Mouse (Mus musculus) retina, postnatal 7 days (tissue): ENCODE data around the gene Dhrs7c.
A peak's percentile ranks its signal among the peaks of the same experiment; 100 is the strongest.

Experiments used
- DNase-seq: peaks from one replicate; pipeline ENCODE4 v3.0.0-alpha.2; 2012; ENCODE audit warnings: low read depth, low spot score

The Dhrs7c gene

DNA sequence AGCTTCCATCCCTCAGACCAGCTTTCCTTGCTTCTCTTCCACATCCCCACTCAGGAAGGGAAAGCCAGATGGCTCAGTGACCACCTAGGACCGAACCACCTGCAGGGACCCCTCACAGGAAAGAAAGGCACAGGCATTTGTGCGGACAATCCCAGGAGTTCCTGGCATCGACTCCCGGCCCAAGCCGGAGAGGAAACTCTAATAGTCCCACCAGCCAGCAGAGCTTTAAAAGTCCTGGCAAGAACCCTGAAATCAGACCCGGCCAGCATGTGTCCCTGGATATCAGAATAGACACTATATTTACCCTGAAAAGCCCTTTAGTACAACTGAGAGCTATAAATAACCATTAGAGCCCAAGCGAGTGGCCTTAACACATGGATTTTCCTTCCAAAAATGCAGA lies at the start of gene Dhrs7c:
TSS of gene Dhrs7c (plus strand) at position 257 of the 400 bp plus-strand sequence.
- DNase-seq: no peak

DNA sequence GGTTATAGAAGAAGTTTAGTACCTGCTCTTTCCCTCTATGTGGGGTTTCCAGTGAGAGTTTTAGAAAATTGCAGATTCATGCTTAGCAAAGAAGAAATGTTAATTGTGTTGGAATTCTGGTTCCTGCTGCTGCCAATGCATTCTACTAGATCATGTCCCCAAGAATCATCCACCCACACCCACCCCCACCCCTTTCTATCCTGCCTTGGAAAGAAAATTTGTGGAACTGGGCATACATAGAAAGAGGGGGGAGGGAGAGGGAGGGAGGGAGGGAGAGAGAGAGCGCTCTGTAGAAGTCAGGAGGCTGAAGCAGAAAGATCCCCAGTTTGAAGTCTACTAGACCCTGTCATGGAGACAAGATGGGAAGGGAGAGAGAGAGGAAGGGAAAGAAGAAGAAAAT lies 41.7 kb upstream of the Dhrs7c start:
- DNase-seq: no peak

DNA sequence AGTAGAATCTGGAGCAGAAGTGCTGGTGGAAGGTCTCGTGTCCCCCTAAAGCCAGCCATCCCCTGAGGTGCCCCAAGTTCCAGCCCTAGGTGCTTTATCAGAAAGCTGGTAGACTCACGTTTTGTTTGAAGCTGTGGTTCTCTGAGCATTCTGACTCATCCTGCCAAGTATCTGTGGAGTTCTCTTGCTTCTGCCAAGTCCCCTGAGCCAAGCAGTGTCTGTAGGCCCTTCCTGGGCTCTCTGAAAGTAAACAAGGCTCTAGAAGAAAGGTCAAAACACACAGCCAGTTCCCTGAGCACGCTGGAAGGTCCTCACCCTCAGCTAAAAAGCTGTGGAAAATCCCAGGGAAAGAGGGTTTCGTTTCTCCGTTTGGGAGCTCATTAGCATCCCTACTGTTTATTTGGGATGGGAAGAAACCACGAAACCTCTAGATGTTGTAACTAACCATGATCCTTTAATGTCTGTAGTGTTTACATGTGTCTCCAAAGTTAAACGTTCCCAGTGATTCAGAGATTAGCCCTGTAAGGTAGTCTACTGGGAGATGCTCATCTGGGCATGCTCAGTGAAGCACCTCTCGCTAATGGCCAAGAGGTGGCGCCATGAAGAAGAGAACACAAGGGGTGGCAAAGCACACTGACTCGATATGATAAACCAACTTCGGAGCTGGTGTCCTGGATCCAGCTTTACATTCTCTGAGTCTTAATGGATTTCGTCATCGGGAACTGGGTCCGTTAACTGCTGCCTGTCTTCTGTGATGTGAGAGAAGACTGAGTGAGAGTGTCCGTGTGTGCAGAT lies 40.4 kb upstream of the Dhrs7c start:
- no peak for DNase-seq

DNA sequence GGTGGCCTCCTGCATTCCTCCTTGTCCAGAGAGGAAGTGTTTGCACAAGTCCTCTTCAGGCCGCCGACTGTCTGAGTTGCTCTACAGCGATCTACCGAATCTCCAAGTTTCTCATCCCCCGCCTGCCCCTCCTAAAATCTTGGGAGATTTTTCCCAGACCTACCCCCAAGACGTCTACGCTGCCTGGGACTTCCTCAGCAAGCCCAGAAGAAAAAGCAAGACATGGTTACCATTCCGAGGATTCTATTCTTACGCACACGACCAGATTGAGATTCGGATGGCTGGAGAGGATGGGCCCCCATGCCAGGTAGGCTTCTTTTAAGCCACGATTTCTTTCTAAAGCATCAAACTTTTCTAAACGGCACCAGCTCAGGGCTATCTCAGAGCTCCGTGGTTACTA lies 26.9 kb upstream of the Dhrs7c start, which contains the start of gene Glp2r:
TSS of gene Glp2r (minus strand) at position 101 of the 400 bp plus-strand sequence.
- no peak for DNase-seq

DNA sequence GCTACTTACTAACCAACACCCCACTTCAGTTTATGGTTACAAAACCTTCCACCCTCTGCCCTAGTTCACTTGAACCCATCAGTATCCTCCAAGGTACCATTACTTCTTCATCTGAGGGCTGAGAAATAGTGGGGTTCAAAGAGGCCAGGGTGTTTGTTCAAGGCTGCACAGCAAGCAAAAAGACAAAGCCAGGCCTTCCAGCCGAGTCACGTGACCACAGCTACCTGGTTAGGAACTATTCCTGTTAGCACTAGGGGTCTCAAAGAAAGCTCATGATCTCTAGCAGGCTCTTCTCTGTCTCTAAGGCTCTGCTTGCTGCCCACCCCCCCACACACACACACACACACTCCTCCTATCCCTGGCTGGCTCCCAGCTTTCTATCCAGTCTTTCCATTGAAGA lies 26.3 kb upstream of the Dhrs7c start:
- DNase-seq: no peak

DNA sequence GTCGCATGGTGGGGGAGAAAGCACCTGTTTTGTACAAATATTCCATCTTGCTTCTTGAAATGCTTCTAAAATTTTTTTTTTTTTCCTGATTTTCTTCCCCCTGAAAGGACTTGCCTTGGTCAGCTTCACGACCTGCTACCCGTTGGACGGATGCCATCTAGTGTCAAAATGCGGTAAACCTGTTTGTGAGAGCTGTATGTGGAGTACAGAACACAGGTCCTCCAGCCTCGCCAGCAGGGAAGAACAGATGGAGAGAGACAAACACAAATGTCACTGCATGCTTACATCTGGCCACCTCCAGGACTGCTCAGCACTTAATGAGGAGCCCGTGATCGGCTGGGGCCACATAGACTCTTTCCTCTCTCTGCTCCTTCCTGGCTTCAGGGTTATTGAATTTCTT lies 25.4 kb upstream of the Dhrs7c start:
- peak; percentile 70 for DNase-seq

DNA sequence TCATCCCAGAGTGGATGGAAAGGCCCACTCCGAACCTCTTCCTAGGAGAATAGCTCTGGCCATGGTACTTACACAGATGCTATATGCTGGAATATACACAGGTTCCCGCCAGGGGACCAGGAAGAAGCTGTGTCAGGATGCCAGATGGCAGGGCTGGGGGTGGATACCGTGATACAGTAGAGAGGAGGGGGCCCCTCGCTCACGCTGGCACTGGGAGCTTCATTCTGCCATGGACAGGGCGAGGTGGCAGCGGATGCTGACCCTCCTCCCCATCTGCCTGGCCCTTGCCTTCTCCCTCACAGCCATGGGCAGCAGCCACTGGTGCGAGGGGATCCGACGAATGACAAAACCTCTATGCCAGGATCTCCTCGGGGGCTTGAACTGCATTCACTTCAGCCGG lies 23.6 kb upstream of the Dhrs7c start, which contains the start of gene Gsg1l2:
TSS of gene Gsg1l2 (plus strand) at position 230 of the 400 bp plus-strand sequence.
- no peak for DNase-seq

DNA sequence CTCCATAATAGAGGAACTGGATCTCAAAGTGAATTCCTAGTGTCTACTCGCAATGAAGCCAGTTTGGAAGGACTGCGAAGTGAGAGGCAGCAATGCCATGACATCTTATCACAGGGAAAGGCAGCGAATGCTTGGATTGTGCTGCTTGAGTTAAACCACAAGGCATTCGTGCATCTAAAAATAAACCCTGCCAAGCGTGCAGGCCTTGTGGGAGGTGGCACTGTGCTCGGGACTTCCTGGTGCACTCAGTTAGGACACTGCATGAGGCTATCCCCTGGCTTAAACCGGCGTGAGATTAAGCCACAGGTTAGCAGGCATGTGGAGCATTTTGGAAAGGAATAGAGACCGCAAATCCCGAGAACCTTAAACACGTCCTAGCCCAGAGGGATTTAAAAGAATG lies 7.8 kb upstream of the Dhrs7c start:
- DNase-seq: no peak

DNA sequence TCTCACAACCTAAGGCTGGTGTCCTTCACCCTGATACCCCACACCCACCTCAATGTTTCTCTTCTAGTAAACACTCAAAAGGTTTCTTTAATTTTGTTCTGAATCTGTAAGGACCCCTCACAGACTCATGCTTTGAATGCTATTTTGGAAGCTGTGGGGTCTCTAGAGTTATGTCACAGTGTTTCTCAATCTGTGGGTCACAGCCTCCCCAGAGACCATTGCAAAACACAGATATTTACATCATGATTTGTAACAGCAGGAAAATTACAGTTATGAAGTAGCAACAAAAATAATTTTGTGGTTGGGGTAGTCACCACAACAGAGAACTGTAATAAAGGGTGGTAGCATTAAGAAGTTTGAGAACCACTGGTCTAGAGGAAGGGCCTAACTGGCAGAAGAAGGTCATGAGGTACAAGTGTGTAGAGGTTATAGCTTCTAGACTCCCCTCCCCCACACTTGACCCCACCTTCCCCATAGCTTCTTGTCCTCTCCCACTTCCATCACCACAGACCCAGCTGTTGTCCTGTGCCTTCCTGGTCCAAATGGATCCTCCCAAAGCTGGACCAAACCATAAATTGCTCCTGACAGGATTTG lies 2.2 kb downstream of the Dhrs7c start:
- no peak for DNase-seq

DNA sequence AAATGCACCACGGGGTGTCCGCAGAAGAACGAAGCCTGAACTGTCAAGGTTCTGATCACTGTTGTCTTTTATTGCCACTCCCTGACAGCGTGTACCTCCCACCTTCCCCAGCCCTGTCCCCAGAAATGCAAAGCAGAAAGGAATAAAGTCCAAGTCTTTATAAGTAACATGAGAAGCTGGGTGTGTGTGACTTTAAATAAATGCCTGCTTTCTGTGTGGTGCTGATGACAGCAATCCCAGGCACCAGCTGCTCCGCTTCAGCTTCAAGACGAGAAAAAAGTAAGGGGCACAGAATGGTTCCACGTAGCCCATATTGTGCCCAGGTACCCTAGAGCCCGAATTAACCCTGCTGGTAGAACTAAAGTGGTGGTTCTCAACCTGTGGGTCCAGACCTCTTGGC lies 3.2 kb downstream of the Dhrs7c start:
- DNase-seq: no peak

DNA sequence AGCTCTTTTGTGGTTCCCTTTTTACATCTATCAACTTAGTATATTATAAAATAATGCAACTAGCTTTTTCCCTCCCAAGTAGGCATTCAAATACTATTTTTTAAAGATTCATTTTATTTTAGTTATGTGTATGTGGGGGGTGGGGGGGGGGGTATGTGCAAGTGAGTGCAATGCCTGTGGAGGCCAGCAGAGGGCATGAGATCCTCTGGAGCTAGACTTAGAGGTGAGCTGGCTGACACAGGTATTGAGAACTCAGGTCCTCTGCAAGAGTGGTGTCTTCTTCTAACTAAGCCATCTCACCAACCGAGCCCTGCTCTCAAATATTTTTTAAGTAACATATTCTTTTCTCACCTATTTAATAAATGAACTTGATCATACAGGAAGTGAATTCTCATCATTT lies 7.6 kb downstream of the Dhrs7c start:
- no peak for DNase-seq

DNA sequence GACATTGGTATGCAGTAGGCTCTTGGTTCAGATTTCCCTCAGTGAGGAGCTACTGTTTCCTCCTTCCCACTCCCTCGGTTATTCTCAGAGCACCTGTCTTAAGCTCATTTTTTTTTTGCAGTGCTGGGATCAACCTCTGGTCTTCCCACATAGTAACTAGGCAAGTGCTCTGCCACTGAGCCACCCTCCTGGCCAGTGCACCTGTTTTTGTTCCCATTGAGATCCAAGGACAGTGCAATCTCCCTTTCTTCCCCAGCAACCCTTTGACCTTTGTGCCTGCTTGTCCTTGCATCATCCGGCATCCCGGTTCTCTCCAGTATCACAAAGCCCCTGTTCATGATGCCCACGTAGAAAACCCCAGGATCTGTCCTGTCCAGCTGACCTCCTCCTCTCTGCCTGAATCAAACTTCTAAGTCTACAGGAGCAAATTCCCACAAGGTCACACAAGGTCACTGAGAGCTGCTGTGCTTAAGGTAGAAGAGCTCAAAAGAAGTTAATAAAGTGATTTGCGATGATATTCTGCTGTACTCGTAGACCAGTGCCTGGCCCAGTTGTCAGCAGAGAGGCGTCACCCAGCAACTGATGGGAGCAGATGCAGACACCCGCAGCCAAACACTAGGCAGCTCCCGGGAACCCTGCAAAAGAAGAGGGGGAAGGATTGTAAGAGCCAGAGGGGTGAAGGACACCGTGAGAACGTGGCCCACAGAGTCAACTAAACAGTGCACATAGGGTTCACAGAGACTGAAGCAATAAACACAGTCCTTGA lies 9.0 kb downstream of the Dhrs7c start:
- DNase-seq: no peak

DNA sequence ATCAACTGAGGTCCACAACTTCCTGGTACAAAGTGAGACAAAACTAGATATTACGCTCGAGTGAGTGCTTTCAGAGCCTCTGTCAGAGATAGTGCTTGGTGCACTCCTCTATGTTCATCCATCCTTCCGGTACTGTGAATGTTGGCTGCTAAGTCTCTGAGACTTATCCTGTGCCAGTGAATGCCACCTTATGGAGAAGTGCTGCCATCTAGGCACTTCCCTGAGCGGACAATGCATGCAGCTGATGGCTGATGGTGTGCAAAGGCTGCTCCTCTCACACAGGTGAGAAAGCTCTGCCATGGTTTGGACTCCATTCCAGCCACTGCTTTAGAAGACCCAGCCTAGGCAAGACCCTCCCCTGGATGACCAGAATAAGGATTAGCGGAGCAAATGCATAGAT lies 10.1 kb downstream of the Dhrs7c start:
- DNase-seq: no peak

DNA sequence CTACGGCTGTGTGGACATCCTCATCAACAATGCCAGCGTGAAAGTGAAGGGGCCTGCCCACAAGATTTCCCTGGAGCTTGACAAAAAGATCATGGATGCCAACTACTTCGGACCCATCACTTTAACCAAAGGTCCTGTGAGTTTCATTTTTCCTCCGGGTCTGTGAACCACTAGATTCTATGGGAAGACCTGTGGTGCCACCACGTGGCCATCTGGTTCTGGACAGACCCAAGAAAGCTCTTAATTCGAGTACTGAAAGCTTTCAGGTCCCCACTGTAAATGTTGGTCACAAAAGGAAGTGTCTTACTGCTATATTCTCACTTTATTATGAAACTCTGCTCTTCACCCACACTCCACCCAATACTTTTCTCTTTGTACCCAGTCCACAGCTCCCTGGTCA lies 13.5 kb downstream of the Dhrs7c start:
- DNase-seq: no peak

DNA sequence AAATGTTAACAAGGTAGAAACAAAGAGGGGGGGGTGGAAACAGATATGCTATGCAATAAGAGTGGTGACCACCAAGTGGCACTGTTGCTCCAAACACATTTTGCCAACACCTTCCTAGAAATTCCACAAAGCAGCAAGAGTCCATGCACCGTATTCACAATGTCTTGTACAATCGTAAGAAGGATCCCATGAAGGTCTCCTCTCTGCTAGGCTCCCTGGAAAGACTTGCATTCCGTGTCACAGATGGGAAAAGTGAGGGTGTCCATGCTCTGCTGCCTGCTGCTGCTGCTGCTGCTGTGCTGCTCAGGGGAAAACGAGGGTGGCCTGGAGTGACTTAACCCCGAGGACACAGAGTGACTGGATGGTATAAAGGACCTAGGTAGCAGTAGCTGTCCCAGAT lies 21.6 kb downstream of the Dhrs7c start:
- DNase-seq: peak; percentile 27

DNA sequence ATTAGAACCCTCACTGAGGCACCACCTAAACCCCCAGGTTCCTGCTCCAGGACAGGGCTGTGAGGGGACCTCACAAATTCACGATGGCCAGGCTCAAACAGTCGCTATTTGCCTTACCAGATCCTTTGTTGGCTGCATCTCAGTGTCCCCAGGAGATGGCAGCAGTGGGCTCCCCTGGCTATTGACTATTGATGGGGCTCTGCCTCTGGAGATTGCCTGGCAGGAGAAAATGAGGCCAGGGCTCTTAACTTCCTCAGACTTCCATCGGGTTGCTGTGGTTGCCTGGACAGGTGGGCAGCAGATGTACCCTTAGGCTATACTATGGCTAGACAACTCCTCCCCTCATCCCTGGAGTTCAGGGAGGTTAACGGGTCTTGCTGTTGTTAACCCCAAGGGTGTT lies 22.2 kb downstream of the Dhrs7c start:
- DNase-seq: peak; percentile 21

DNA sequence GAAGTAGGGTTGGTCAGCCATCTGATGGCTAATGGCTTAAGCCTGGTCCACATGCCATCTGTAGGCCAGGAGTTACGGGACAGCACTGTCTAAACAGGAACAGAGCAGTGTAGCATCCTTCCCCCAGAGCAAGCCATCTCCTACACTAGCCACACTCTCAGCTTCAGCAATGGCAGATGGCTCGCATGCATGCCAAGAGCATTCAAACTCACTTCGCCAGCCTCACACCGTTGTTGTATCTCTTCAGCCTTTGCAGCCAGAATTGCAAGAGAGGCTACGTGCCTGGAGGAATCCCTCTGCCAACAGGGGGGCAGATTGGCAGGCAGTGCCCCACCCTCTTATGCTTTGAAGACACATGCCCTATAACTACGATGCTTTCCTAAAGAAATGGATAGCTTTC lies 23.6 kb downstream of the Dhrs7c start:
- no peak for DNase-seq

DNA sequence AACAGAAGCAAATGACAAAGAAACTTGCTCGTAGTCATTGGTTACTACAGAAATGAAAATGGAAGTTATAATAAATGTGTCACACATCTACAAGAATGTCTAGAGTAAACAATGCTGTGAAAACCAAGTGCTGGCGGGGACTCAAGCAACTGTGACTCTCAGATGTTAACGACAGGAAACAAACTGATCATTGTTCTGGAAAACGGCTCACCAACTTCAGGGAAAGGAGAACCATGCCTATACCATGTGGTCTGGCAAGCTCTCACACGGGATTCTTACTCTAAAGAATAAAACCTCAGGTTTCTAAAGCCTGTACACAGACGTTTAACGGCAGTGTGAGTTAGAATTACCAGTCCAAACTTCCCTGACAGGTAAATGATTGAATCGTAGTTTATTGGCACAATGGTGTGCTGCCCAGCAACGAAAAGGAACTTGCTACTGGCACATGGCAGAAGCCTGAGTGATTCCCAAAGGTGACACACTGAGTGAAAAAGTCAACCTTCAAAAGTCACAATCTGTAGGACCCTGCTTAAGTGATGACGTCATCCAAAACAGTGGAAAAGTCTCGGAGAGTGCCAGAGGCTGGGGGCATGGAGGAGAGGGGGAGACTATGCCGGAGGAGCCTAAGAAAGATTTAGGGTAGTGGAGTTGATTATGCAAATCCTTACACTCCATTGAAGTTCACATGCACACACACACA lies 30.5 kb downstream of the Dhrs7c start:
- no peak for DNase-seq

DNA sequence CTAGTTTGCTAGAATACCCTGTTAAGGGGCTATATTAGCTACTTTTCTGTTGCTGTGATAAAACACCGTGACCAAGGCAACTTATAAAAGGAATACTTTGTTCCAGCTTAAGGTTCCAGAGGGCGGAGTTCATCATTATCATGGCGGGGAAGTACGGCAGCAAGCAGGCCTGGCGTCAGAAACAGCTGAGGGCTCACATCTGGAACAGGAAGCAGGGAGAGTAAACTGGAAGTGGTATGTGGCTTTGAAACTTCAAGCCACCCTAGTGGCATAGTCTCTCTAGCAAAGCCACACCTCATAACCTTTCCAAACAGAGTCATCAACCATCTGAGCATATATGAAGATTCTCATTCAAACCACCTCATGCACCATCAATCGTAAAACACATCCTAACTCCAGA lies 31.5 kb downstream of the Dhrs7c start:
- DNase-seq: no peak

DNA sequence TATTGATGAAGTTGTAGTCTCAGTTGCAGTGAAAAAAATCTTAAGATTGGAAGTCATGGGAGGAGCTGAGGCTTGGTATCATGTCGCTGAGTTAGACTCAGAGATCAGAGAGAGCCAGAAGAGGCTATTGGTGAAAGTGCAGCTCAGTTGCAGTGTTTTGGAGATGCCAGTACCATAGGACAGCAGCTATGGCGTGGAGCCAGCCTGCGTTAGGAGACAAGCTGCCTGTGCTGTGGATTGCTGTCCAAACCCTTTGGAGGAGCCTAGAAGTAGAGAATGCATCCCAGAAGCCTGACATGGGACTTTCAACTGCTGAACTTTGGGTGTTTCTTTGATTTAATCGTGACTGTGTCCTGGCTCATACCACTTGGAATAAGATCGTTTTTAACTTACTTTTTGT lies 33.8 kb downstream of the Dhrs7c start:
- no peak for DNase-seq

DNA sequence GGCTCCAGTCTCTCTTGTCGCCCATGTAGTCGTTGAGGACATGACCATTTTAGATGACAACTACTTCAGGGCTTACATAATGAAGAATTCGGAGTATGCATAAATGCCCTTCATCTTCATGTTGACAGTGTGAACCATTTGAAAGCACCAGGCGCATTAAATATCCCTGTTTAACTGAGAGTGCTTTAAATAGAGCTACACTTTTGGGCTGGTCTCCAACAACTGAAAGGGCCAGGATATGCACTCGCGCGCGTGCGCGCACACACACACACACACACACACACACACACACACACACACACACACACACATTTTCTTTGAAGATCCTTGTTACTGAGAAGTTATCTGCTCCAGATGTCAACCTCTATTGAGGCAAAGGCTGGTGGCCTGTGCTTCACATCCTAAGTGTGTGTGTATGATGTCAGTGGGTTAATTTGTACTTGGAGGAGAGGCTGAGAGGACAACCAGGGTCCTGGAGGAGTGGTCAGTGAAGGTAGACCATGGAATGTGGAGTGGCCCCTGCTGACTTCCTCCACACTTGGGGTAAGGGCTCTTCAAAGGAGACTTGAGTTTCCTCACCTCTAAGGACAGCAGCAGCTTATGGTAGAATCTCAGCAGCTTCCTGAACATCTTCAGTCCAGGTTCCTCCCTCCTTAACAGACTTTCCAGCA lies 37.6 kb downstream of the Dhrs7c start:
- DNase-seq: no peak
